Mouse (Mus musculus): ENCODE results near the gene Itgb1bp1. TPM values are rescaled to one million over a fixed set of nuclear protein-coding genes. Genes with fewer than 3 reads are reported as not detected.

Itgb1bp1 gene
- polyA plus RNA-seq, 1 experiment from 2014 or later: 67.6 TPM

DNA sequence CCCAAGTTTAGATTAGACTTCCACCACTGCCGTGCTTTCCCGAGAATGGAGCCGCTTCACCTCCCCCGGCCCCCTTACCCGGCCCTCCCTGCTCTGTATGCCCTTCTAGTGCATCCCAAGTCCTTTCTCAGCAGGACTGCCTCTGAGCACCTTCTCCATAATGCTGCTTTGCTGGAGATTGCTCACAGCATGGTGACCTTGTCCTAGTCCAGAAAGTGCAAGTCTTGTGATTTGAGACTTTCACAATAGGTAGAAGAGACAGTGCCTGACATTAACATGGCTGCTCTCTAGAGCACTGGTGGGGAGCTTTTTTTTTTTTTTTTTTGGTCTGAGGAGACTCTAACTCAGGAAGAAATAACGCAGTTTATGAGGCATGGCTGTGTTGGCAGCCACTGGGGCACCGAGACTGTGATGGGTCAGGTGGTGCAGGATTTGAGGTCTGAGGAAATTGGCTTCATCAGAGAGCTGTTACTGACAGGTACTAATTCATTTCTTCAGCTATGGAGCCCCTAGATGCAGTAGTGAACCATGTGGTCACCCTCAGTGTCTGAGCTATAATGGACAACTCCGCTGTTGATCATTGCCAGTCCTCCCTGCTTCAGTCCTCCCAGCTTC is 71.4 kb downstream of the Itgb1bp1 start:
- Histone ChIP-seq H3K9me3 (ENCODE audit: low read length) (no peaks in the 10 kb centered on the region), H3K4me2 (replicated peaks; ENCODE audit: low read depth, low read length) (no peak overlapping the region), H3K27ac (ENCODE audit: low read length) (no peak overlapping the region), H3K4me1 (ENCODE audit: insufficient read depth, low read depth, low read length) (no peaks in the 10 kb centered on the region), H3K4me3 (ENCODE audit: low read depth, low read length) (no peak overlapping the region), H3K9ac (replicated peaks; ENCODE audit: low read depth) (no peak overlapping the region), H3K36me3 (ENCODE audit: insufficient read depth, low read length) (no peaks in the 10 kb centered on the region), H3K27me3 (replicated peaks; ENCODE audit: insufficient read depth, low read length) (no peaks in the 10 kb centered on the region)
- no peak for DNase-seq (ENCODE audit: low spot score)
- no peak for ATAC-seq
- 94% methylated on average over 8 of the region's 8 CpGs for WGBS
- TF ChIP-seq EP300 (IDR thresholded peaks at IDR 0.05): no peak
- no peak for TF ChIP-seq CTCF (IDR thresholded peaks at IDR 0.05)

- no peaks in the 10 kb centered on the region for H3K4me1 ChIP-seq (ENCODE audit: insufficient read depth, low read depth, low read length)
- no peak overlapping the region for H3K4me2 ChIP-seq (replicated peaks; ENCODE audit: low read depth, low read length)
- ATAC-seq (no peak), DNase-seq (ENCODE audit: low spot score) (no peak)
- H3K27ac ChIP-seq (ENCODE audit: low read length): no peak overlapping the region
- H3K36me3 ChIP-seq (ENCODE audit: insufficient read depth, low read length): no peaks in the 10 kb centered on the region
- no peaks in the 10 kb centered on the region for H3K27me3 ChIP-seq (replicated peaks; ENCODE audit: insufficient read depth, low read length)
- no peak overlapping the region for H3K4me3 ChIP-seq (ENCODE audit: low read depth, low read length)
- 90% methylated on average over 17 of the region's 17 CpGs for WGBS
- no peaks in the 10 kb centered on the region for H3K9me3 ChIP-seq (ENCODE audit: low read length)
- H3K9ac ChIP-seq (replicated peaks; ENCODE audit: low read depth): no peak overlapping the region
- TF ChIP-seq EP300 (IDR thresholded peaks at IDR 0.05) (no peak), CTCF (IDR thresholded peaks at IDR 0.05) (no peak)
Observed at GRCm38 (mm10) chr12:21212876-21213275, 73.2 kb downstream of the Itgb1bp1 start.

DNA sequence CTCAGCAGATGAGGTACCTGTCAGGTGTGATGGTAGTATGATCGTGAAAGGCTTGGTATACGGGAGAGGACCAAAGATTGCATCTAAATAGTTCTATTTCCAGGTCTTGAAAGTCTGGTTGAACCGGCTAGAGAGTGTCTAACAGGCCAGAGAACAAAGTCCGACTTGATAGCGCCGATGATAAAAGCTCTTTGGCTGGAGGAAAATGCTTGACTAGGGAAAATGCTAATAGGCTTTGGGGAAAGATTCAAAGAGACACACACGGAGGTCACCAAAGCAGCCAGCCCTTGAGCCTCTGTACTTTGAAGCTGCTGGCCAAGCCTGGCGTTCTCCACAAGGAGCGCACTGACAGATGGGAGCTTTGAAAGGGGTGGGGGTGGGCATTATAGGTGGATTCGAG is 76.8 kb downstream of the Itgb1bp1 start:
- Histone ChIP-seq H3K27ac (ENCODE audit: low read length) (no peak overlapping the region), H3K4me3 (ENCODE audit: low read depth, low read length) (no peak overlapping the region), H3K36me3 (ENCODE audit: insufficient read depth, low read length) (no peaks in the 10 kb centered on the region), H3K4me2 (replicated peaks; ENCODE audit: low read depth, low read length) (no peak overlapping the region), H3K27me3 (replicated peaks; ENCODE audit: insufficient read depth, low read length) (no peaks in the 10 kb centered on the region), H3K4me1 (ENCODE audit: insufficient read depth, low read depth, low read length) (peaks cover 4% of the 10 kb centered on the region; the same call in 1 of the 2 replicates), H3K9me3 (ENCODE audit: low read length) (no peaks in the 10 kb centered on the region), H3K9ac (replicated peaks; ENCODE audit: low read depth) (no peak overlapping the region)
- ATAC-seq: no peak
- no peak for DNase-seq (ENCODE audit: low spot score)
- 72% methylated on average over 10 of the region's 10 CpGs for WGBS
- no peak for TF ChIP-seq EP300 (IDR thresholded peaks at IDR 0.05)
- TF ChIP-seq CTCF (IDR thresholded peaks at IDR 0.05): no peak

DNA sequence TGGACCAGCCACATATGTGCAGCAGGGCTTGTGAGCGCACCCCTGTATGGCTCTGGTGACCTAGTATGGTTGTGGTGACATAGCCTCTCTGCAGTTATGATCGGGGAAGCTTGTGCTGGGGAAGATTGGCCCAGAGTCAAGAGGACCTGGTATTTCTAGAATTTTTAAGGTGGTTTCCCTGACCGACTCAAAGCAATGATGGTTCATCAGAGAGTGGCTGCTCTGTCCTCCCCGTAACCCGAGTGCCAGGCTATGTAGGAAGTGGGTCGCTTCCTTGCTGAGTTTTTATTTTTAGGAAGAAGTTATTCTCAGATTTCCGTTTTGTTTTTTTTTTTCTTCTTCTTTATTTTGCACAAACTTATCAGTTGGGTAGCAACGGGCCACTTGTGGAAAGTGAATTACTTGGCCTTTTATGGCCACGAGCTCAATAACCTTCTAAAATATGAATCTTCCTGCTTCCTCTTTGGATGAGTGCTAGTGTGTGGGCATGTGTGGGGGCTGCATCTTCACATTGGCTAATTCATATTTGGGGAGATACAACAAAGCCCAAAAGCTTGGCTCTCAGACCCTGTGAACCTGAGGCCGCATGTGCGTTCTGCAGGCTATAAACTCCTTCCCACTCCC is 77.8 kb downstream of the Itgb1bp1 start:
- ATAC-seq (no peak), DNase-seq (ENCODE audit: low spot score) (no peak)
- H3K27ac ChIP-seq (ENCODE audit: low read length): no peak overlapping the region
- H3K27me3 ChIP-seq (replicated peaks; ENCODE audit: insufficient read depth, low read length): no peaks in the 10 kb centered on the region
- no peaks in the 10 kb centered on the region for H3K36me3 ChIP-seq (ENCODE audit: insufficient read depth, low read length)
- no peak overlapping the region for H3K4me3 ChIP-seq (ENCODE audit: low read depth, low read length)
- TF ChIP-seq EP300 (IDR thresholded peaks at IDR 0.05) (no peak), CTCF (IDR thresholded peaks at IDR 0.05) (no peak)
- no peaks in the 10 kb centered on the region for H3K9me3 ChIP-seq (ENCODE audit: low read length)
- peaks cover 4% of the 10 kb centered on the region; the same call in 1 of the 2 replicates for H3K4me1 ChIP-seq (ENCODE audit: insufficient read depth, low read depth, low read length)
- H3K4me2 ChIP-seq (replicated peaks; ENCODE audit: low read depth, low read length): no peak overlapping the region
- H3K9ac ChIP-seq (replicated peaks; ENCODE audit: low read depth): no peak overlapping the region
- 62% methylated on average over 11 of the region's 11 CpGs for WGBS

- Histone ChIP-seq H3K4me2 (replicated peaks; ENCODE audit: low read depth, low read length) (no peak overlapping the region), H3K9me3 (ENCODE audit: low read length) (no peaks in the 10 kb centered on the region), H3K4me1 (ENCODE audit: insufficient read depth, low read depth, low read length) (peaks cover 4% of the 10 kb centered on the region; the same call in 1 of the 2 replicates), H3K27ac (ENCODE audit: low read length) (no peak overlapping the region), H3K27me3 (replicated peaks; ENCODE audit: insufficient read depth, low read length) (no peaks in the 10 kb centered on the region), H3K4me3 (ENCODE audit: low read depth, low read length) (no peak overlapping the region), H3K9ac (replicated peaks; ENCODE audit: low read depth) (no peak overlapping the region), H3K36me3 (ENCODE audit: insufficient read depth, low read length) (no peaks in the 10 kb centered on the region)
- TF ChIP-seq EP300 (IDR thresholded peaks at IDR 0.05) (no peak), CTCF (IDR thresholded peaks at IDR 0.05) (no peak)
- ATAC-seq (no peak), DNase-seq (ENCODE audit: low spot score) (no peak)
- 76% methylated on average over 5 of the region's 5 CpGs for WGBS
Observed at GRCm38 (mm10) chr12:21207422-21207821, 78.7 kb downstream of the Itgb1bp1 start.

DNA sequence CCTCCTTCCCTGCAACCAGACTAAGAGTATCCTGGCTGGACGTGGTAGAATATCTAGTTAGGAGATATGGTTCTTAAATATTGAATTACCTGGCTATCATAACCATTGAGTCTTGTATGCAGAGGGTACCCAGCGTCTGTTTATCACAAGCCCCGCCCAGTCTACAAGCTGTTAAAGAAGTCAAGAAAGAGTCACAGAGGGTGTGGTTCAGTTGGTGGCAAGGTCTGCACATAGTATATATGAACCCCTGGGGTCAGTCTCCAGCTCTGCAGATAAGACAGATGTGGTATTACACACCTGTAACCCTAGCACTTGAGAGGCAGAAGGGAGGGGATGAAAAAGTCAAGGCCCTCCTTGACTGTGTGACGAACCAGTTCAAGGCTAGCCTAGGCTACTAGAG is 80.3 kb downstream of the Itgb1bp1 start:
- WGBS: 78% methylated on average over 4 of the region's 4 CpGs
- H3K9ac ChIP-seq (replicated peaks; ENCODE audit: low read depth): no peak overlapping the region
- H3K4me1 ChIP-seq (ENCODE audit: insufficient read depth, low read depth, low read length): peaks cover 4% of the 10 kb centered on the region; the same call in 1 of the 2 replicates
- DNase-seq (ENCODE audit: low spot score) (no peak), ATAC-seq (no peak)
- H3K27ac ChIP-seq (ENCODE audit: low read length): no peak overlapping the region
- H3K27me3 ChIP-seq (replicated peaks; ENCODE audit: insufficient read depth, low read length): no peaks in the 10 kb centered on the region
- no peak for TF ChIP-seq CTCF (IDR thresholded peaks at IDR 0.05)
- no peak for TF ChIP-seq EP300 (IDR thresholded peaks at IDR 0.05)
- no peaks in the 10 kb centered on the region for H3K36me3 ChIP-seq (ENCODE audit: insufficient read depth, low read length)
- no peaks in the 10 kb centered on the region for H3K9me3 ChIP-seq (ENCODE audit: low read length)
- no peak overlapping the region for H3K4me3 ChIP-seq (ENCODE audit: low read depth, low read length)
- H3K4me2 ChIP-seq (replicated peaks; ENCODE audit: low read depth, low read length): no peak overlapping the region

All from lung, postnatal 0 days (tissue).